Mouse (Mus musculus) lung, postnatal 0 days (tissue): ENCODE results near the gene Pabpn1.

Experiments
- CTCF ChIP-seq: IDR thresholded peaks from 2 replicates; pipeline ENCODE4 v1.5.1; 2016; ENCODE audit warnings: antibody characterized with exemption, mild to moderate bottlenecking
- EP300 ChIP-seq: IDR thresholded peaks from 2 replicates; pipeline ENCODE4 v1.6.1; 2016; ENCODE audit warnings: antibody characterized with exemption, mild to moderate bottlenecking, control low read depth

DNA sequence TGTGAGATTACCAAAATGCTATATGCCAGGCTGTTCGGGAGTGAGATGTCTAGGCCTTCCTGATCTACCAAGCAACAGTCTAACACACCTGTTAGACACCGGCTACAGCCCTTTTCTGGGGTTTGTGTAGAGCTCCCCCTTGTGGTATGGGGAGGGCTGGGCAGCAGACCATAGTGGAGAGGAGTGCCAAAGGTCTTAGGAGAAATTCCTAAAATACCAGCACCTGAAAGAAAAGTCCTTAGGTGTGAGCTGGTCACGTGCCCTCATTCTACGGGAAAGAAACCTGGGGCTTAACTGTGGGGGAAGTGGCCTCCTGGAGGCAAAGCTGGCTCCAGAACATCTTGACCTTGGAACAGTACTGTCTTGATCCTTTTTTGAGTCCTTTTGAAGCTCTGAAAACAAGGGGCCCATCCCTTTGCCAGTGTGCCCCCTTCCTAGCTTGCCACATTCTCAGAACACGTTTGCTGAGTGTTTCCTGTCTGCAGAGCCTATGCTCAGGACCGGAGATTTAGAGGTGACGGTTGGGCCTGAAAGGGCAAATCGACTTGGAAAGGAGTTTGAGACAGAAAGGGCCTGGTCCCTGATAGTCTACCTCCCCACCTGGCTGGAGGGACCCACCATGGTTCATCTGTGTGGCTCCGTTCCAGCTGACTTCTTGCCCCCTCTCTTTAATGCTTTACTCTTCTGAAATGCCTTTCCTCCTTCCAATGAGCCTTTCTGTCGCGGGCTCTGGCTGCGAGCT is 47.3 kb downstream of the Pabpn1 start:
- TF ChIP-seq CTCF (peak; percentile 91), EP300 (no peak)
